Mouse (Mus musculus): ENCODE results near the gene Olfr1066.

GRCm38 (mm10) chr2:86456169-86456568, at the start of gene Olfr1066:
- TF ChIP-seq ZC3H11A (IDR thresholded peaks at IDR 0.05; ENCODE audit: borderline replicate concordance, low read depth, low read length) = no peak
- TF ChIP-seq ZNF384 (IDR thresholded peaks at IDR 0.05; ENCODE audit: low read depth, low read length) = no peak
- no peak for TF ChIP-seq MAFK (IDR thresholded peaks at IDR 0.05; ENCODE audit: insufficient read depth, low read depth, low read length)
- no peak for TF ChIP-seq HCFC1 (IDR thresholded peaks at IDR 0.05; ENCODE audit: borderline replicate concordance, insufficient read depth, low read length)
- TF ChIP-seq CHD2 (IDR thresholded peaks at IDR 0.05; ENCODE audit: low read depth, low read length) = no peak
